Mouse (Mus musculus) CH12.LX (cell line): ENCODE data around the gene Slc20a1. TPM values are rescaled to one million over a fixed set of nuclear protein-coding genes. Genes with fewer than 3 reads are reported as not detected.

Source experiments
- DNase-seq: peaks from one replicate; pipeline ENCODE4 v3.0.0-alpha.2; 2013; ENCODE audit errors: extremely low read depth
- H3K27ac ChIP-seq: 2 replicates; pipeline ENCODE4 v1.5.1; 2012; ENCODE audit warnings: low read depth, mild to moderate bottlenecking, control low read depth, moderate library complexity; ENCODE audit not compliant: insufficient read depth
- H3K27me3 ChIP-seq: replicated peaks from 2 replicates; pipeline ENCODE3; 2012; ENCODE audit warnings: inconsistent platforms
- H3K36me3 ChIP-seq, 2 experiments: replicated peaks in 1 of 2; 2 replicates each; pipeline versions ENCODE3 to v1.6.1; 2012; ENCODE audit warnings: inconsistent platforms in 1 of 2, low read length in 1 of 2, mild to moderate bottlenecking in 1 of 2, mixed read lengths in 1 of 2, moderate library complexity in 1 of 2; ENCODE audit not compliant: control insufficient read depth in 1 of 2, insufficient read depth in 1 of 2
- H3K4me1 ChIP-seq, 2 experiments: 2 replicates each; pipeline ENCODE4 v1.6.1; 2012; ENCODE audit warnings: inconsistent platforms in 1 of 2, moderate library complexity in 1 of 2; ENCODE audit not compliant: insufficient read depth in 2 of 2, control insufficient read depth in 1 of 2
- H3K4me2 ChIP-seq: 2 replicates; pipeline ENCODE4 v1.6.1; 2012; ENCODE audit warnings: low read depth, mild to moderate bottlenecking, control low read depth; ENCODE audit not compliant: poor library complexity, insufficient read depth, severe bottlenecking
- H3K4me3 ChIP-seq, 3 experiments: fragments of 150-350 bp in 1 of 3; sonication (generic) in 1 of 3; replicated peaks in 1 of 3; 2 replicates each; pipeline versions ENCODE3 to v1.5.1; 2011 to 2012; ENCODE audit warnings: low read depth in 2 of 3, low read length in 2 of 3, mild to moderate bottlenecking in 2 of 3, moderate library complexity in 2 of 3, control low read depth in 1 of 3, improper control_type of control experiment in 1 of 3, inconsistent platforms in 1 of 3, mixed read lengths in 1 of 3; ENCODE audit not compliant: poor library complexity in 1 of 3
- H3K79me2 ChIP-seq: replicated peaks from 2 replicates; pipeline ENCODE4 v1.6.1; 2012; ENCODE audit warnings: mild to moderate bottlenecking, moderate library complexity; ENCODE audit not compliant: control insufficient read depth, poor library complexity, insufficient read depth, severe bottlenecking; ENCODE audit errors: extremely low read depth
- H3K9ac ChIP-seq: 2 replicates; pipeline ENCODE4 v1.6.1; 2012; ENCODE audit warnings: low read depth, mild to moderate bottlenecking, control low read depth, moderate library complexity; ENCODE audit not compliant: insufficient read depth
- H3K9me3 ChIP-seq: replicated peaks from 2 replicates; pipeline ENCODE3; 2012; ENCODE audit warnings: low read length, inconsistent platforms, mixed read lengths
- CTCF ChIP-seq, 2 experiments: IDR thresholded peaks in 1 of 2; conservative IDR thresholded peaks in 1 of 2; 2 replicates each; pipeline ENCODE4 v1.5.1; 2011 to 2012; ENCODE audit warnings: low read depth in 2 of 2, low read length in 2 of 2, improper control_type of control experiment in 1 of 2, inconsistent platforms in 1 of 2, mild to moderate bottlenecking in 1 of 2, moderate library complexity in 1 of 2
- ELF1 ChIP-seq: IDR thresholded peaks from 2 replicates; pipeline ENCODE4 v1.6.1; 2014; ENCODE audit warnings: low read depth, mild to moderate bottlenecking, inconsistent platforms, low read length, improper control_type of control experiment
- EP300 ChIP-seq: IDR thresholded peaks from 2 replicates; pipeline ENCODE4 v1.6.1; 2011; ENCODE audit warnings: low read length, improper control_type of control experiment
- ETS1 ChIP-seq: conservative IDR thresholded peaks from 2 replicates; pipeline ENCODE4 v1.6.1; 2012; ENCODE audit warnings: low read depth, mild to moderate bottlenecking, inconsistent platforms, low read length, improper control_type of control experiment, moderate library complexity
- HCFC1 ChIP-seq: IDR thresholded peaks from 2 replicates; pipeline ENCODE4 v1.6.1; 2012; ENCODE audit warnings: low read depth, mild to moderate bottlenecking, inconsistent platforms, low read length, improper control_type of control experiment
- IRF4 ChIP-seq: IDR thresholded peaks from 2 replicates; pipeline ENCODE4 v1.6.1; 2014; ENCODE audit warnings: low read depth, mild to moderate bottlenecking, inconsistent platforms, low read length, improper control_type of control experiment
- JUN ChIP-seq: IDR thresholded peaks from 2 replicates; pipeline ENCODE4 v1.6.1; 2011; ENCODE audit warnings: low read depth, mild to moderate bottlenecking, low read length, improper control_type of control experiment, moderate library complexity; ENCODE audit not compliant: insufficient read depth
- JUND ChIP-seq: conservative IDR thresholded peaks from 2 replicates; pipeline ENCODE4 v1.6.1; 2011; ENCODE audit warnings: low read depth, low read length, improper control_type of control experiment
- MAX ChIP-seq: IDR thresholded peaks from 2 replicates; pipeline ENCODE4 v1.6.1; 2011; ENCODE audit warnings: low read length, improper control_type of control experiment
- MAZ ChIP-seq: IDR thresholded peaks from 2 replicates; pipeline ENCODE4 v1.6.1; 2012; ENCODE audit warnings: low read depth, mild to moderate bottlenecking, inconsistent platforms, low read length, improper control_type of control experiment, moderate library complexity
- NELFE ChIP-seq: IDR thresholded peaks from 2 replicates; pipeline ENCODE4 v1.6.1; 2011; ENCODE audit warnings: low read depth, low read length, improper control_type of control experiment
- PAX5 ChIP-seq: IDR thresholded peaks from 2 replicates; pipeline ENCODE4 v1.6.1; 2012; ENCODE audit warnings: low read length, inconsistent platforms, mixed read lengths
- RAD21 ChIP-seq: IDR thresholded peaks from 2 replicates; pipeline ENCODE4 v1.6.1; 2011; ENCODE audit warnings: low read depth, mild to moderate bottlenecking, low read length, improper control_type of control experiment, moderate library complexity
- TBP ChIP-seq: conservative IDR thresholded peaks from 2 replicates; pipeline ENCODE4 v1.6.1; 2011; ENCODE audit warnings: low read depth, low read length, improper control_type of control experiment
- USF1 ChIP-seq: IDR thresholded peaks from 2 replicates; pipeline ENCODE4 v1.6.1; 2014; ENCODE audit warnings: low read depth, mild to moderate bottlenecking, inconsistent platforms, low read length, improper control_type of control experiment
- ZC3H11A ChIP-seq: IDR thresholded peaks from 2 replicates; pipeline ENCODE4 v1.6.1; 2012; ENCODE audit warnings: low read depth, mild to moderate bottlenecking, inconsistent platforms, low read length, improper control_type of control experiment
- ZNF384 ChIP-seq: IDR thresholded peaks from 2 replicates; pipeline ENCODE4 v1.6.1; 2012; ENCODE audit warnings: low read depth, low read length, improper control_type of control experiment, inconsistent platforms
- dilution Hi-C: fragments of 300-500 bp; cut with MboI; formaldehyde crosslinking; loops from 2 replicates; pipeline ENCODE4 v1.14.3; 2020; ENCODE audit warnings: low sequenced_read_pairs; ENCODE audit not compliant: extremely low pct_unique_long_range_greater_than_20kb, extremely low pct_ligation_motif_present
- in situ Hi-C: fragments of 300-500 bp; cut with MboI; formaldehyde crosslinking; loops from 3 replicates; pipeline ENCODE4 v1.14.3; 2019; ENCODE audit warnings: low sequenced_read_pairs, low pct_ligation_motif_present, low pct_unique_long_range_greater_than_20kb, mixed read lengths
- polyA plus RNA-seq: library from polyadenylated mRNA; unstranded; fragments of >175 nt; gene quantifications from 2 replicates; pipeline ENCODE4 v1.2.1, GENCODE M21; 2012; ENCODE audit warnings: low read depth; ENCODE audit not compliant: insufficient read length
- total RNA-seq, 2 experiments: library from RNA; depleted of rRNA; stranded (reverse); fragments of 300-350 nt in 1 of 2; fragments of >200 nt in 1 of 2; gene quantifications; 2 replicates each; pipeline ENCODE4 v1.2.3; 2012 to 2014

The Slc20a1 gene
- total and polyA plus RNA-seq, 3 experiments = 43.1 to 78.2 (median 72.1) TPM

DNA sequence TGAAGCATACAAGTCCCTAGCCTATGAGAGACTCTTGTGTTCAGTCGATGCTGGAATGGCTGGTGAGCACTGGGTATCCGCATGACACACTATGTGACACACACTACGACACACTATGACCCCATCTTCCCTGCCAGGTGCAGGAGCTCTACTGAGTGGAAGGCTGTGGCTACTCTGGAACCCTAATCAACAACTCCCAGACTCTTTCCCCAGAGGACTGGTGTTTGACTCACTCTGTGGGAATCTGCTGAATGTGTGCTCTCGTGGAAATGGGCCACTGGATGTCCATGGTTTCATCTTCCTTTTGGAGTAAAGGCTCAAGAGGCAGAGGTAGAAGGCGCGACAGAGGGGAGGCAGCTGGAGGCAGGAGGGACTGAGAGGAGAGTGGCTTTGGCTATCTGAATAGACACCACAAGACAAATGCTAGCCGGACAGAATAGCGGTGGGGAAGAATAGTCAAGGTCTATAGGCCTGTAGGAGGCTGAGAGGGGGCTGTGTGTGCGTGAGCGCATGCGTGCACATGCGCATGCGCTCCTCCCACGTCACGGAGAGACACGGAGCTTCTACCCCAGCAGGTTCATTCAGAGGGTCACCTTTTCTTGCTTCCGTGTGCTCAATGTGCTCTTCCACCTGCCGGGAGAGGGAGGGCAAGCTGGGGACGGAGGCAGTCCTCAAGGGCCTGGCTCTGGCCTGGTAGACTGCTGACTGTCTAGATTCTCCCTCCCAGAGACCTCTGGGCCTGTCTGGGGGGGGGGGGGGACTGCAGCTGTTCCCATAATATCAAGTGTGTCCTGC lies 54.5 kb downstream of the Slc20a1 start:
- DNase-seq = no peak
- no peak overlapping the region for H3K27ac ChIP-seq
- no peaks in the 10 kb centered on the region for H3K36me3 ChIP-seq
- peaks cover 15 to 26% of the 10 kb centered on the region in 2 experiments for H3K4me1 ChIP-seq
- no peak overlapping the region for H3K9ac ChIP-seq
- no peak overlapping the region for H3K4me2 ChIP-seq
- no peaks in the 10 kb centered on the region for H3K9me3 ChIP-seq
- H3K4me3 ChIP-seq = no peak overlapping the region
- in situ Hi-C loops (loop anchor here (25.0 kb wide), 2 partner anchors 316 to 566 kb away; partner anchors contain the start of genes Anapc1, Mertk and Zc3h8), dilution Hi-C loops (no loop called here)
- H3K79me2 ChIP-seq = no peaks in the 10 kb centered on the region
- no peaks in the 10 kb centered on the region for H3K27me3 ChIP-seq
- no peak for TF ChIP-seq USF1
- no peak for TF ChIP-seq NELFE
- TF ChIP-seq CTCF (conservative IDR thresholded peaks at IDR 0.05 in 1 of 2, IDR thresholded peaks at IDR 0.05 in 1 of 2; ENCODE audit: low read depth in 2 of 2, low read length in 2 of 2) = no peak
- no peak for TF ChIP-seq IRF4
- TF ChIP-seq JUND = no peak
- TF ChIP-seq ETS1 = no peak
- TF ChIP-seq TBP = no peak
- no peak for TF ChIP-seq ZNF384
- TF ChIP-seq PAX5 = no peak
- no peak for TF ChIP-seq EP300
- TF ChIP-seq JUN = no peak
- no peak for TF ChIP-seq MAZ
- no peak for TF ChIP-seq ELF1
- no peak for TF ChIP-seq ZC3H11A
- TF ChIP-seq RAD21 = no peak
- TF ChIP-seq HCFC1 = no peak

DNA sequence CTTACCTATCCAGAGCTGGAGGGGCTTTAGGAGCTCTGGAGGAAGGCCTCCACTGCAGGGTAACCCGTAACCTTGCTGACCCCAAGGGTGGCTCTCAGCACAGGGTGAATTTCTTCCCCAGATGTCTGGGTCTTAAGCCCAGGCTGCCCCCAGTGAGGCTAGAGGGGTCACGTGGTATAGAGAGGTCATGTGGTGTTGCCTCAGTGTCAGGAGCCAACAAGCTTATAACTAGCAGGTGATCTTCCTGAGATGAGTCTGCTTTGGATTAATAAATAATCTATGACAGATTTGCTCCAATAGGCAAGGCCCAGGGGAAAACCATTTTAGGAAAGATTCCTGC lies 55.0 kb downstream of the Slc20a1 start:
- no peak overlapping the region for H3K4me2 ChIP-seq
- TF ChIP-seq ZNF384 = no peak
- peak; percentile 19; the same call in 1 of the 2 replicates for TF ChIP-seq USF1
- no peak for TF ChIP-seq MAX
- no peak for TF ChIP-seq NELFE
- no peak overlapping the region for H3K9ac ChIP-seq
- no peak overlapping the region for H3K4me3 ChIP-seq
- H3K79me2 ChIP-seq = no peaks in the 10 kb centered on the region
- DNase-seq = no peak
- H3K27ac ChIP-seq = no peak overlapping the region
- no peaks in the 10 kb centered on the region for H3K27me3 ChIP-seq
- dilution Hi-C loops (no loop called here), in situ Hi-C loops (loop anchor here (25.0 kb wide), 2 partner anchors 316 to 566 kb away; partner anchors contain the start of genes Anapc1, Mertk and Zc3h8)
- H3K36me3 ChIP-seq = no peaks in the 10 kb centered on the region
- peaks cover 17 to 32% of the 10 kb centered on the region in 2 experiments for H3K4me1 ChIP-seq
- no peaks in the 10 kb centered on the region for H3K9me3 ChIP-seq
